Mouse (Mus musculus): ENCODE data around the gene Hk1.

- no peak for TF ChIP-seq CTCF (IDR thresholded peaks at IDR 0.05; ENCODE audit: control insufficient read depth, insufficient read depth, insufficient read length)
- TF ChIP-seq MYOD1 (IDR thresholded peaks at IDR 0.05; ENCODE audit: control insufficient read depth, insufficient read length, low read depth), result no peak
- no peak for TF ChIP-seq MAX (IDR thresholded peaks at IDR 0.05)
These were observed 73.2 kb downstream of the Hk1 start for GRCm38 (mm10) chr10:62306483-62306882.

All from C2C12 (cell line).